Mouse (Mus musculus): ENCODE measurements at regions not wholly inside any gene's neighbourhood (a gene's known extent, or its start where the extent isn't known, plus 50 kb on each side); places are given as distances from the start of the nearest gene placed in this dataset.

DNA sequence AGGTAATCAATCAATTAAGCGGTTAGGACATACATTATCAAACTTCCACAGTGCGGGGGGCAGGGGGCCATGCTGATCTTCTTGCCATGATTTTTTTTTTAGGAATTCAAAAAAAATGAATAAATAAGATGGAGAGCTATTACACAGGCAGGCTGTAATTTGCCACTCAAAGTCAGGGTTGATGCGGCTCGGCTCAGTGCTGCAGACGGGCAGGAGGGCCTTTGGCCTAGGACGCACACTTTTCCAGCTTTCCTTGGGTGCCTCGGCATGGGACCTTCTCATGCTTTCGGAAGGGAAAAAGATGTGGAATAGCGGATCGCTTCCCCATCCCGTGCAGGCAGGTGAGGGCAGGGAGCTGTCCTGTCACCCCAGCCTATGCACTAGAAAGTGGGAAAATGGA is 383.4 kb upstream of the 3110018I06Rik start:
- Histone ChIP-seq H3K4me1 (no peaks in the 10 kb centered on the region), H3K36me3 (replicated peaks; ENCODE audit: low read length) (no peaks in the 10 kb centered on the region), H3K9me3 (peaks cover 38% of the 10 kb centered on the region), H3K27me3 (replicated peaks) (no peaks in the 10 kb centered on the region), H3K4me3 (replicated peaks) (no peak overlapping the region)
- TF ChIP-seq FLI1 (IDR thresholded peaks at IDR 0.05; ENCODE audit: low read length), result no peak

DNA sequence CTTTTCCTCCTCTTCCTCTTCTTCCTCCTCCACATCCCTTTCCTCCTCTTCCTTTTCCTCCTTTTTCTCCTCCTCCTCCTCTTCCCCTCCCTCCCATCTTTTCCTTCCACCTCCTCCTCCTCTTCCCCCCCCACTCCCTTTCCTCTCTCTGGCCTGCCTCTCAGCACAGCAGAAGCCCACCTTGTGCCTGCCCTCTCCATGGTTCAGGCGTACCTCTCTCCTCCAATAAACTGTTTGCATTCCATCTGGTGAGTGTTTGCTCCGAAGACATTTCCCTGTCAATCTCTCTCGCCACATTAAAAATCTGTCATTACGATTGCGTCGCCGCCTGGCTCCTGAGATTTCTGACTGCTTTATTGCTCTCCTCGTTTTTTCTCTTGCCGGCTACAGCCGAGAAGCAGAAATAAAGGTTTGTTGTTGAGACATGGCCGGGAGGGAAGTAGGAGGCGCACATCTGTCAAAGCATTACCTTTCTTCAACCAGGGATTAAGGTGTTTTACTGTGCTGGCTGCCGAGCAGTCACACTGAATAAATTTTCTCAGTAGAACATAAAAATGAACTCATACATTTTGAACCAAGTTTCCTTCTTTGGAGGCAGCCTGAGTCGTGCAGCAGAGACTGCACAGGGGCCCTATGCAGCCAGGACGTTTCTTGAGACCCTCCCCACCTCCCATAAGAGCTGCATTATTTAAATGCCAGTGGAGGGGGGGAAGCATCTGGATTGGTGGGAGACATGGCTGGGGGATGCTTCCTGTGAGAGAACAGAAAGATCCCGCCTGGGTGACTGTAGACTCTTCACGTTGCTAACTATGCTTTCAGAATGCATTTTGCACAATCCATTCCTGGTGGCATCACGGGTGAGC is 376.3 kb upstream of the 3110018I06Rik start:
- Histone ChIP-seq H3K36me3 (replicated peaks; ENCODE audit: low read length) (no peaks in the 10 kb centered on the region), H3K4me1 (no peaks in the 10 kb centered on the region), H3K4me3 (replicated peaks) (no peak overlapping the region), H3K9me3 (peaks cover 59% of the 10 kb centered on the region), H3K27me3 (replicated peaks) (no peaks in the 10 kb centered on the region)
- TF ChIP-seq FLI1 (IDR thresholded peaks at IDR 0.05; ENCODE audit: low read length), result no peak
- no peak for TF ChIP-seq GATA1 (IDR thresholded peaks at IDR 0.05; ENCODE audit: borderline replicate concordance, low read length)

DNA sequence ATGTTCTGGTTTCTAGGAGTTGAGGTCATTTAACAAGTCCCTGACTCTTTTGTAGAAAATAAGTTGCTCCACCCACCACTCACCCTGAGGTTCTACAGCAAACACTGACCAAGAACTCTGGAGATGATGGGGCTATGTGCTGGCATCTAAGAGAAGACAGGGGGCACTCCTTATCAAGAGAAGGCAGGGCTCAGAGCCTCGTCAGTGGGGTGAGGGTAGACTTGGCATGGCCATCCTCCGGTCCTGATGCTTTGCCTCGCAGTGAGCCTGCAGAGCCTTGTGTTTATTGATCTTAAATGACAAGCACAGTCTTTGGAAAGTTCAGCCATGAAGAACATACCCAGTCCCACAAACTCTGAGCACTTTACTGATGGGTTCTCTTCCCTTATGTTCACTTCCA is 370.1 kb upstream of the 3110018I06Rik start:
- Histone ChIP-seq H3K27me3 (replicated peaks) (no peaks in the 10 kb centered on the region), H3K4me1 (no peaks in the 10 kb centered on the region), H3K4me3 (replicated peaks) (no peak overlapping the region), H3K9me3 (peaks cover 52% of the 10 kb centered on the region), H3K36me3 (replicated peaks; ENCODE audit: low read length) (no peaks in the 10 kb centered on the region)
- TF ChIP-seq GATA1 (IDR thresholded peaks at IDR 0.05; ENCODE audit: borderline replicate concordance, low read length) (no peak), FLI1 (IDR thresholded peaks at IDR 0.05; ENCODE audit: low read length) (no peak)

DNA sequence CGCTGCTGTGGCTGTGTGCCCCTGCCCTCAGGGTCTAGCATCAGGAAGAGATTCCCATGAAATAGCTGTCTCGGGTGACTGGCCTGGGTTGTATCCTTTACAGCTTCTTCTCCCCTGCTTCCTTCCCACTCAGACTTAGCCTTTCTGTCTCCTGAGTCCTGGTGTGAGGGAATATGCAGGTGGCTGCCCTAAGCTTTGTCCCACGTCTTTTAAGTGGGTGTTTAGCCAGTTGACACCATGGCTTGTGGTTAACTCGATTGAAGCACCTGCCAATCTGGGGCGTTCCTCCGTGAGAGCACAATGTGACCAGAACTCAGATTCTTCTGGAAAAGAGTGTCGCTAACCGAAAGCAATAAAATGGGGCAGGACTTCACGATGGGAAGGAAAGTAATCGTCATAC is 369.4 kb upstream of the 3110018I06Rik start:
- no peak overlapping the region for H3K4me3 ChIP-seq (replicated peaks)
- H3K36me3 ChIP-seq (replicated peaks; ENCODE audit: low read length), result no peaks in the 10 kb centered on the region
- TF ChIP-seq FLI1 (IDR thresholded peaks at IDR 0.05; ENCODE audit: low read length), result no peak
- no peak for TF ChIP-seq GATA1 (IDR thresholded peaks at IDR 0.05; ENCODE audit: borderline replicate concordance, low read length)
- no peaks in the 10 kb centered on the region for H3K4me1 ChIP-seq
- H3K9me3 ChIP-seq, result peaks cover 51% of the 10 kb centered on the region
- H3K27me3 ChIP-seq (replicated peaks), result no peaks in the 10 kb centered on the region

DNA sequence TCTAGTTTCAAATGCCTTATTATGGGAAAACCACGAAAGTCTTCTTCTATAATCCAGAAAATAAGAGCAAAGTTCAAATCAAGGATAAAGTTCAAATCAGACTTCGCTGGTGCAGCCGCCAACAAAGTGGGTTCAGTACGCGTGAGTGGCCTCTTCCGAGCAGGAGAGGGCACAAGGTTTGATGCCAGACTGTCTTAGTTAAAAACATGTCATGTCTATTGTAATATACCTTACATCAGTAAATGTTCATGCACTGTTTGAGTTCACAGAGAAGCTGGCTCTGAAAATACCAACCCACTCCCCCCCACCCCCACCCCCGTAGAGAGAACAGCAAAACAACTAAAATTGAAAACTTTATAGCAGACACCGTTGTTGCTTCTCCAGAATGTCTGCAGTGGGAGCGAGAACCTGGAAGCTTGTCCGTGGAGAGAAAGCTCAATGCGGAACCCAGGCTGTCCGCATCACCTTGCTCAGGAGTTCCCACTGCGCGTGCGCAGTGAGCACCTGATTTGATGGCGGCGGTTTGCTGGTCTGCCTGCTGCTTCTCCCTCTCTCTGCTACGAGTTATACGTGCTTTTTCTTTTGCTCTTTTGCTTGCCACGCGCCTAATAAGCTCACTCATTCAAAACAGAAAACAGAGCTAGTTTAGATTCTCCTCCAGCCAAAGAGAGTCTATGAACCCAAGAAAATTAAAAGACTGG is 367.8 kb upstream of the 3110018I06Rik start:
- Histone ChIP-seq H3K4me1 (no peaks in the 10 kb centered on the region), H3K27me3 (replicated peaks) (no peaks in the 10 kb centered on the region), H3K36me3 (replicated peaks; ENCODE audit: low read length) (no peaks in the 10 kb centered on the region), H3K9me3 (peaks cover 60% of the 10 kb centered on the region), H3K4me3 (replicated peaks) (no peak overlapping the region)
- TF ChIP-seq GATA1 (IDR thresholded peaks at IDR 0.05; ENCODE audit: borderline replicate concordance, low read length) (no peak), FLI1 (IDR thresholded peaks at IDR 0.05; ENCODE audit: low read length) (no peak)

DNA sequence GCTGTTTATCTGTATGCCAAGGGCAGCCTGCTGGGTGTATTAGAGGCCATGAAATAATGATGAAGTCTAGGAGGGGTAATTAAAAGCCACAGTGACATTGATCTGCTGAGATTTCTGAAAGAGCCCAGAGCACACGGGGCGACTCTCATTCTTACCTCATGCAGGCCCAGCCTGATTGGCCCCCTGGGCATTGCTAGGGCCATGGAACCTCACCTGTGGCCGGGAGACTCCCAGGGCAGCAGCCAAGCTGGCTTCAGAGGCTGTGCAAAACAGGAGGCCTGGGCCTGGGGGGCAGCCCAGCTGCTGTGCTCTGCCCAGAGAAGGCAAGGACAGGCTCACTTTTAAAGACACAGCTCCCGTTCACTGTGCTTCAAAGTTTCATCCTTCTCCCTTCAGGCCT is 366.4 kb upstream of the 3110018I06Rik start:
- peaks cover 57% of the 10 kb centered on the region for H3K9me3 ChIP-seq

DNA sequence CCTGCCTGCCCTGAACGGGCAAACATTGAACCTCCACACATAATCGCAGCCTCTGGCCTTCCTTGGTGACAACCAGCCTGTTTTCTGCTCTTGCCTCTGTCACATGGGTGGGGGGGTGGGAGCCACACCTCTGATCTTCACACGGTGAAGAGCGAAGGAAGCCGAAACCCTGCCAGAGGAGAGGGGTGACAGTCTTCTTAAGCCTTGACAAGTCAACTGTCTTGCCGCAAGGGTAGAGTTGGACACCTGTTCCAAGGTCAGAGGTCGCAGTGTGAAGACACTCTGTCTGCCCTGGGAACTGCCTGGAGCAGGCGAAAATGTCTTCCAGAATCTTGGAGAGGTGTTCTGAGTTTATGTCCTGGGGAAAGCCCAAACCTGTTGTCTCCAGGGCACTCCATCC is 364.8 kb upstream of the 3110018I06Rik start:
- no peaks in the 10 kb centered on the region for H3K27me3 ChIP-seq (replicated peaks)
- H3K4me1 ChIP-seq, result no peaks in the 10 kb centered on the region
- TF ChIP-seq GATA1 (IDR thresholded peaks at IDR 0.05; ENCODE audit: borderline replicate concordance, low read length), result no peak
- TF ChIP-seq FLI1 (IDR thresholded peaks at IDR 0.05; ENCODE audit: low read length), result no peak
- peaks cover 55% of the 10 kb centered on the region for H3K9me3 ChIP-seq
- no peak overlapping the region for H3K4me3 ChIP-seq (replicated peaks)
- H3K36me3 ChIP-seq (replicated peaks; ENCODE audit: low read length), result no peaks in the 10 kb centered on the region

More for the DNA sequence above, 366.4 kb upstream of the 3110018I06Rik start:
- H3K4me3 ChIP-seq (replicated peaks), result no peak overlapping the region
- H3K4me1 ChIP-seq, result no peaks in the 10 kb centered on the region
- no peaks in the 10 kb centered on the region for H3K36me3 ChIP-seq (replicated peaks; ENCODE audit: low read length)
- no peaks in the 10 kb centered on the region for H3K27me3 ChIP-seq (replicated peaks)
- TF ChIP-seq FLI1 (IDR thresholded peaks at IDR 0.05; ENCODE audit: low read length), result no peak

DNA sequence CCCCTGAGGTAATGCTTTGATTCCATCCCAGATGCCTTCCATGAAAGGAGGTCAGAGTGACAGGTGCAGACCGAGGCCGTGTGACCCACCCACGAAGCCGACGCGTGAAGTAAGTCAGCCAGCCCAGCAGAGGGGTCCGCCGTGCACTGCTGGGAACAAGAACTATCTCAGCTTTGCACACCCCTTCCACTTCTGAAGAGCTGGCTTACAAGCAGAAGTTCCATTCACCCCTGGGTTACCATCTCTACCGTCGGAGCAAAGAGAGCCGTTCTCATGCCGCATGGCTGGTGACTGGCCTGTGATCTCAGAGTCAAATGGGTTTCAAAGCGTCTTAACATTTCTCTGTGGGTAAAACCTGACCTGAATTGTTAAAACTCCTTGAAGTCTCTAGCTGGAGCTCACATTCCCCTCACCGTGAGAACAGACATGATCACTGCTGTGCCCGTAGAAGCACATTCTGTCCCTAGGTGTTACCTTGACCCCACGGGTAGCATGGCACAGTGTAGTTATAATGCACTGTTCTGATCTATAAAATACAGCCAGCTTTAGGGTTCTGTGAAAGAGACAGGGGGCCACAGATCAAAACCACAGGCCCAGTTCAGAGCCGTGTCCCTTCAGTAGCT is 364.1 kb upstream of the 3110018I06Rik start:
- Histone ChIP-seq H3K4me3 (replicated peaks) (no peak overlapping the region), H3K9me3 (peaks cover 55% of the 10 kb centered on the region), H3K27me3 (replicated peaks) (no peaks in the 10 kb centered on the region), H3K36me3 (replicated peaks; ENCODE audit: low read length) (no peaks in the 10 kb centered on the region), H3K4me1 (no peaks in the 10 kb centered on the region)
- TF ChIP-seq FLI1 (IDR thresholded peaks at IDR 0.05; ENCODE audit: low read length) (no peak), GATA1 (IDR thresholded peaks at IDR 0.05; ENCODE audit: borderline replicate concordance, low read length) (no peak)

DNA sequence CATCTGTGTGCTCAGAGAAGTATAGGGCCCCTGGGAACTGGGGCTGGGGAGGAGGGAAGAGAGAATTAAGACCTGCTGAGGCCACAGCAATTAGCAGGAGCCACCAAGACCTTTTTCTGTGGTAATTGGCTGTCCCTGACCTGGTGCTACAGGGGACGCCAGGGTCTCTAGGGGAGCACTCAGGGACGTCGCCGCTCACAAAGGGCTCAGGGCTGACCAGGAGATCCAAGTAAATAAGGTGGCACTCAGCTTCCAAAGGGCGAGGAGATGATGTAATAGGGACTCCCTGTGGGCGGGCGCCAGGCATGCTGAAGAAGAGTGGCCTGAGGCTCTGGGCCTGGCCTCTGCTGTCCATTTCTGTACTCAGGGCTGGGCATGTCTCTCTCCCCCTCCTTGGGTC is 363.2 kb upstream of the 3110018I06Rik start:
- TF ChIP-seq FLI1 (IDR thresholded peaks at IDR 0.05; ENCODE audit: low read length) (no peak), GATA1 (IDR thresholded peaks at IDR 0.05; ENCODE audit: borderline replicate concordance, low read length) (no peak)
- no peaks in the 10 kb centered on the region for H3K4me1 ChIP-seq
- no peak overlapping the region for H3K4me3 ChIP-seq (replicated peaks)
- H3K27me3 ChIP-seq (replicated peaks), result no peaks in the 10 kb centered on the region
- H3K9me3 ChIP-seq, result peaks cover 57% of the 10 kb centered on the region
- no peaks in the 10 kb centered on the region for H3K36me3 ChIP-seq (replicated peaks; ENCODE audit: low read length)

DNA sequence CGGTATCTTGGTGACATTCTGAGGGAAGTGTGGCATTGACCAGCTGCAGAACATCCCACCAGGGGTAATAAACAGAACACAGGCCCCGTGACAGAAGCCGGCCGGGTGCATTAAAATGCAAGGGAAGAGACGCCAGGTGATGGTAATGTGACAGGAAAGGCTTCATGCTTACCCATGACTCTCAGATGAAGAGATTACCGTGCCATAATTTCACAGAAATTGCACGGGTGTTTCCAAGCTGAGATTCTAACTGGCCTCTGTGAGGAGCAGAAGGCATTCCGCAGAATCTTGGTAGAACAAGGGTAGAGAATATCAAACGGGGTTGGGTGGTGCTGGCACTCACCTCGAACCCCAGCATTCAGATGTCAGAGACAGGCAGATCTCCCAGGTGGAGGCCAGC is 362.4 kb upstream of the 3110018I06Rik start:
- no peaks in the 10 kb centered on the region for H3K27me3 ChIP-seq (replicated peaks)
- no peak overlapping the region for H3K4me3 ChIP-seq (replicated peaks)
- TF ChIP-seq GATA1 (IDR thresholded peaks at IDR 0.05; ENCODE audit: borderline replicate concordance, low read length) (no peak), FLI1 (IDR thresholded peaks at IDR 0.05; ENCODE audit: low read length) (no peak)
- peaks cover 56% of the 10 kb centered on the region for H3K9me3 ChIP-seq
- no peaks in the 10 kb centered on the region for H3K4me1 ChIP-seq
- no peaks in the 10 kb centered on the region for H3K36me3 ChIP-seq (replicated peaks; ENCODE audit: low read length)
